In genomic region chr11:88135218-88135617, GRCm38 (mm10) we compare ENCODE assay signal across 26 mouse cellular contexts. TPM values are rescaled to one million over a fixed set of nuclear protein-coding genes. Genes with fewer than 3 reads are reported as not detected.
DNase-seq lines count a peak whose midpoint lies in the region; ATAC-seq lines count a peak whose summit lies in the region.
"Had no signal": no experiment of that assay in that cellular context is flagged by ENCODE, and none has a peak within 500 bp of the region (broad histone marks: within the 10 kb centered on the region; RNA-seq: fewer than 3 reads in every experiment).

No protein-coding gene starts in this region.

- 62% methylated on average over 7 of the region's 7 CpGs for WGBS in heart, embryonic 12.5 days
- WGBS in neural tube, embryonic 15.5 days: 55% methylated on average over 7 of the region's 7 CpGs
- 48% methylated on average over 7 of the region's 7 CpGs for WGBS in limb, embryonic 11.5 days

- H3K4me2 ChIP-seq in heart, embryonic 12.5 days: no peak overlapping the region
- H3K4me2 ChIP-seq in neural tube, embryonic 15.5 days: no peak overlapping the region
- no peak overlapping the region for H3K4me2 ChIP-seq in limb, embryonic 11.5 days (ENCODE audit: low read depth, severe bottlenecking)
- H3K4me2 ChIP-seq: embryonic facial prominence, embryonic 15.5 days; heart, embryonic 15.5 days; hindbrain, embryonic 13.5 days; kidney, embryonic 15.5 days; liver, embryonic 13.5 days; neural tube, embryonic 13.5 days had no signal

- intact Hi-C loops in left cerebral cortex, postnatal 4 days (cut with DNase I): no loop called here

- H3K36me3 ChIP-seq in heart, embryonic 12.5 days: no peaks in the 10 kb centered on the region
- no peaks in the 10 kb centered on the region for H3K36me3 ChIP-seq in neural tube, embryonic 15.5 days
- H3K36me3 ChIP-seq in limb, embryonic 11.5 days (ENCODE audit: control insufficient read depth, insufficient read depth, low read length): no peaks in the 10 kb centered on the region
- H3K36me3 ChIP-seq: embryonic facial prominence, embryonic 15.5 days; heart, embryonic 15.5 days; hindbrain, embryonic 13.5 days; liver, embryonic 13.5 days had no signal

- no peak overlapping the region for H3K4me3 ChIP-seq in heart, embryonic 12.5 days
- no peak overlapping the region for H3K4me3 ChIP-seq in neural tube, embryonic 15.5 days (replicated peaks)
- H3K4me3 ChIP-seq in limb, embryonic 11.5 days (ENCODE audit: low read depth, low read length): no peak overlapping the region
- H3K4me3 ChIP-seq: embryonic facial prominence, embryonic 15.5 days; heart, embryonic 15.5 days; hindbrain, embryonic 13.5 days; kidney, embryonic 15.5 days; layer of hippocampus, adult 2 months; liver, embryonic 13.5 days; myocyte; neural tube, embryonic 13.5 days had no signal

- H3K9me3 ChIP-seq in heart, embryonic 12.5 days (replicated peaks): no peaks in the 10 kb centered on the region
- H3K9me3 ChIP-seq in neural tube, embryonic 15.5 days (replicated peaks): no peaks in the 10 kb centered on the region
- H3K9me3 ChIP-seq in limb, embryonic 11.5 days (ENCODE audit: control insufficient read depth, low read length): no peaks in the 10 kb centered on the region
- H3K9me3 ChIP-seq: embryonic facial prominence, embryonic 15.5 days; heart, embryonic 15.5 days; hindbrain, embryonic 13.5 days; kidney, embryonic 15.5 days; liver, embryonic 13.5 days; neural tube, embryonic 13.5 days had no signal

- DNase-seq in heart, adult 11 months: peak; percentile 92
- no peak for DNase-seq in neural tube, embryonic 10.5 days (ENCODE audit: extremely low spot score, low spot score)
- DNase-seq in limb, embryonic 11.5 days (ENCODE audit: low spot score): no peak
- no peak for DNase-seq in left cerebral cortex, postnatal 4 days
- DNase-seq in left cerebral cortex, adult 11 months (ENCODE audit: low spot score): no peak
- DNase-seq: adrenal gland, postnatal 36 days; cerebellum, adult 18-20 months; cerebellum, postnatal 10 days; kidney, adult 11 months; kidney, postnatal 25 days; liver, embryonic 13.5 days; lung, adult 18-20 months; lung, postnatal 10 days; thymus, postnatal 14 days had no signal

- no peak overlapping the region for H3K9ac ChIP-seq in heart, embryonic 12.5 days
- no peak overlapping the region for H3K9ac ChIP-seq in neural tube, embryonic 15.5 days (replicated peaks)
- H3K9ac ChIP-seq in limb, embryonic 11.5 days (ENCODE audit: low read length): no peak overlapping the region
- H3K9ac ChIP-seq: embryonic facial prominence, embryonic 15.5 days; heart, embryonic 15.5 days; hindbrain, embryonic 13.5 days; kidney, embryonic 15.5 days; liver, embryonic 13.5 days; neural tube, embryonic 13.5 days had no signal

- H3K27ac ChIP-seq in heart, embryonic 12.5 days (ENCODE audit: poor library complexity, severe bottlenecking): no peak overlapping the region
- 0 out of 2 replicates have a peak overlapping the region, but pooled peaks have one; percentile 24 for H3K27ac ChIP-seq in neural tube, embryonic 15.5 days (replicated peaks)
- peak overlapping the region; percentile 47; the same call in 1 of the 2 replicates for H3K27ac ChIP-seq in limb, embryonic 11.5 days (replicated peaks; ENCODE audit: low read depth, low read length)
- H3K27ac ChIP-seq: embryonic facial prominence, embryonic 15.5 days; heart, embryonic 15.5 days; hindbrain, embryonic 13.5 days; kidney, embryonic 15.5 days; layer of hippocampus, adult 2 months; liver, embryonic 13.5 days; macrophage; neural tube, embryonic 13.5 days had no signal

- peaks cover 50% of the 10 kb centered on the region for H3K4me1 ChIP-seq in heart, embryonic 12.5 days (replicated peaks)
- peaks cover 46% of the 10 kb centered on the region for H3K4me1 ChIP-seq in neural tube, embryonic 15.5 days
- peaks cover 25% of the 10 kb centered on the region for H3K4me1 ChIP-seq in limb, embryonic 11.5 days (ENCODE audit: control insufficient read depth, insufficient read depth, low read length)

- ATAC-seq in heart, embryonic 12.5 days (ENCODE audit: insufficient number of reproducible peaks, low FRiP score): no peak
- ATAC-seq in neural tube, embryonic 15.5 days (ENCODE audit: low FRiP score): no peak
- ATAC-seq in limb, embryonic 11.5 days (ENCODE audit: insufficient number of reproducible peaks, low FRiP score, low TSS enrichment, low read depth): no peak
- ATAC-seq: forebrain, embryonic 14.5 days; inflammation-experienced regulatory T-cells, adult 6 months had no signal

- no peaks in the 10 kb centered on the region for H3K27me3 ChIP-seq in heart, embryonic 12.5 days (replicated peaks)
- no peaks in the 10 kb centered on the region for H3K27me3 ChIP-seq in neural tube, embryonic 15.5 days (replicated peaks)
- H3K27me3 ChIP-seq in limb, embryonic 11.5 days (ENCODE audit: control insufficient read depth, insufficient read depth, low read length): no peaks in the 10 kb centered on the region
- H3K27me3 ChIP-seq: embryonic facial prominence, embryonic 15.5 days; heart, embryonic 15.5 days; hindbrain, embryonic 13.5 days; kidney, embryonic 15.5 days; neural tube, embryonic 13.5 days had no signal

RNA-seq across cellular contexts. Expression of gene Cuedc1, which starts 37.4 kb away (rescaled TPM):
- polyA plus RNA-seq in heart, embryonic 12.5 days (2016; fragmentation: Nextera tagmentation; extraction: Ambion mirVana): 20.7 and 22.9 TPM in 2 replicates
- 40.6 and 49.0 TPM in 2 replicates for polyA plus RNA-seq in neural tube, embryonic 15.5 days (2015; fragmentation: Nextera tagmentation; extraction: Ambion mirVana)
- 14.3 and 15.7 TPM in 2 replicates for polyA plus RNA-seq in limb, embryonic 11.5 days (2014; fragmentation: Nextera tagmentation; extraction: Ambion mirVana)
- total RNA-seq in left cerebral cortex, postnatal 4 days (2021): 10 to 100 TPM; 65.4 to 69.7 TPM
